Mouse (Mus musculus): ENCODE data around the gene Tgm2.

GRCm38 (mm10) chr2:158078971-158079370 lies 67.3 kb downstream of the Tgm2 start:
- no peak for TF ChIP-seq CTCF (IDR thresholded peaks at IDR 0.05; ENCODE audit: low read depth, low read length)
- no peak for TF ChIP-seq TAL1 (conservative IDR thresholded peaks at IDR 0.05; ENCODE audit: low read depth, low read length)

All from G1E (cell line).